ENCODE assay signal across 12 mouse cellular contexts in the genomic region with DNA sequence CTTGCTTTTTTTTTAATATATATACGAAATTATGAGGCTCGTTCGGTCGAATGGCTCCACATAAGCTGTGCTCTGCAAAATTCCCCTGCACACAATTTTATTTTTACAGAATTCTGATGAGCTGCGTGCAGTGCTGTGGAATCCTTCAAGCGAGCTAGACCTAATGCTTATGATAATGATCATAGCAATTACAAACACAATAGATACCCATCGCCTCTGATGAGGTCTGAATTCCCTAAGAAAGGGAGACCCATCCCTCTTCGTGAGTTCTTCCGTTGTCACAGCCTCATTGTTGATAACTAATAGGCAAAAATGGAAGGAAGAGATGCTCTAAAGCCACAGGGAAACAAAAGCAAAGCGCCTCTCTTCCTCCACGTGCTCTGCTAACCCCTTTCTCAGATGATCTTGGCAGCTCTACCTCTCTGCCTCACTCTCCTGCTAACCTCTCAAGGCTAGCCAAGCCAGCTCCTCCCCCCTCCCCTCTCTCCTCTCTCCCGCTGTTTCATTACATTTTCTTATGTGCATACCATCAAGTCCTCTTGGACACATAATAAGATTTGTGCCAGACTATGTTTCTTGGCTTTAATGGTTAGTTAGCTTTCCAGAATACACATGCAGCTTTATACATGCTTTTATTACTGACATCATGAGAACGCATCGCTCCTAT.
DNase-seq lines count a peak whose midpoint lies in the region; ATAC-seq lines count a peak whose summit lies in the region.
"Had no signal": no experiment of that assay in that cellular context is flagged by ENCODE, and none has a peak within 500 bp of the region (broad histone marks: within the 10 kb centered on the region; RNA-seq: fewer than 3 reads in every experiment).

No protein-coding gene starts in this region.

- no peak for DNase-seq in kidney, postnatal 4 days
- no peak for DNase-seq in frontal cortex, postnatal 25 days (ENCODE audit: low spot score in 2 of 2)
- no peak for DNase-seq in ovary, adult 18-20 months (ENCODE audit: low spot score)
- DNase-seq in gastrocnemius, postnatal 4 days (ENCODE audit: low spot score in 2 of 2): no peak
- DNase-seq: kidney, postnatal 10 days had no signal

- H3K4me1 ChIP-seq in kidney, embryonic 15.5 days: peaks cover 16% of the 10 kb centered on the region
- peaks cover 19% of the 10 kb centered on the region for H3K4me1 ChIP-seq in embryonic facial prominence, embryonic 13.5 days
- peaks cover 17% of the 10 kb centered on the region for H3K4me1 ChIP-seq in hindbrain, embryonic 15.5 days (replicated peaks)
- peaks cover 22% of the 10 kb centered on the region for H3K4me1 ChIP-seq in neural tube, embryonic 13.5 days (replicated peaks)

- 0 out of 2 replicates have a peak overlapping the region, but pooled peaks have one; percentile 18 for H3K27ac ChIP-seq in kidney, embryonic 15.5 days
- no peak overlapping the region for H3K27ac ChIP-seq in embryonic facial prominence, embryonic 13.5 days
- H3K27ac ChIP-seq in hindbrain, embryonic 15.5 days (replicated peaks): peak overlapping the region; percentile 66
- peak overlapping the region; percentile 79 for H3K27ac ChIP-seq in neural tube, embryonic 13.5 days (replicated peaks)
- H3K27ac ChIP-seq: liver, embryonic 14.5 days had no signal

- no peaks in the 10 kb centered on the region for H3K27me3 ChIP-seq in kidney, embryonic 15.5 days
- no peaks in the 10 kb centered on the region for H3K27me3 ChIP-seq in embryonic facial prominence, embryonic 13.5 days
- no peaks in the 10 kb centered on the region for H3K27me3 ChIP-seq in hindbrain, embryonic 15.5 days
- H3K27me3 ChIP-seq in neural tube, embryonic 13.5 days: no peaks in the 10 kb centered on the region
- H3K27me3 ChIP-seq: stomach, embryonic 15.5 days had no signal

- WGBS in kidney, embryonic 15.5 days: 48% methylated on average over 14 of the region's 14 CpGs
- WGBS in embryonic facial prominence, embryonic 13.5 days: 48% methylated on average over 14 of the region's 14 CpGs
- WGBS in hindbrain, embryonic 15.5 days: 24% methylated on average over 14 of the region's 14 CpGs
- 27% methylated on average over 14 of the region's 14 CpGs for WGBS in neural tube, embryonic 13.5 days

- H3K9ac ChIP-seq in kidney, embryonic 15.5 days: no peak overlapping the region
- no peak overlapping the region for H3K9ac ChIP-seq in embryonic facial prominence, embryonic 13.5 days
- peak overlapping the region; percentile 4; the same call in 1 of the 2 replicates for H3K9ac ChIP-seq in hindbrain, embryonic 15.5 days
- H3K9ac ChIP-seq in neural tube, embryonic 13.5 days: 0 out of 2 replicates have a peak overlapping the region, but pooled peaks have one; percentile 34
- H3K9ac ChIP-seq: liver, embryonic 14.5 days; stomach, embryonic 15.5 days had no signal

- ATAC-seq in kidney, embryonic 15.5 days (replicated peaks; ENCODE audit: low FRiP score): no peak
- ATAC-seq in embryonic facial prominence, embryonic 13.5 days (ENCODE audit: insufficient number of reproducible peaks, insufficient read depth, low FRiP score, low TSS enrichment, low read depth): no peak
- ATAC-seq in hindbrain, embryonic 15.5 days (ENCODE audit: low FRiP score, low read depth): peak; percentile 83
- ATAC-seq in neural tube, embryonic 13.5 days (ENCODE audit: low read depth): peak; percentile 75

- H3K36me3 ChIP-seq in kidney, embryonic 15.5 days: no peaks in the 10 kb centered on the region
- no peaks in the 10 kb centered on the region for H3K36me3 ChIP-seq in embryonic facial prominence, embryonic 13.5 days
- no peaks in the 10 kb centered on the region for H3K36me3 ChIP-seq in hindbrain, embryonic 15.5 days
- H3K36me3 ChIP-seq in neural tube, embryonic 13.5 days: no peaks in the 10 kb centered on the region
- H3K36me3 ChIP-seq: G1E; stomach, embryonic 15.5 days had no signal

- no peak overlapping the region for H3K4me3 ChIP-seq in kidney, embryonic 15.5 days (replicated peaks)
- no peak overlapping the region for H3K4me3 ChIP-seq in embryonic facial prominence, embryonic 13.5 days
- 0 out of 2 replicates have a peak overlapping the region, but pooled peaks have one; percentile 5 for H3K4me3 ChIP-seq in hindbrain, embryonic 15.5 days
- peak overlapping the region; percentile 3; the same call in 1 of the 2 replicates for H3K4me3 ChIP-seq in neural tube, embryonic 13.5 days
- H3K4me3 ChIP-seq: stomach, embryonic 15.5 days had no signal

- H3K9me3 ChIP-seq in kidney, embryonic 15.5 days (replicated peaks): no peaks in the 10 kb centered on the region
- no peaks in the 10 kb centered on the region for H3K9me3 ChIP-seq in embryonic facial prominence, embryonic 13.5 days
- H3K9me3 ChIP-seq in hindbrain, embryonic 15.5 days: no peaks in the 10 kb centered on the region
- no peaks in the 10 kb centered on the region for H3K9me3 ChIP-seq in neural tube, embryonic 13.5 days
- H3K9me3 ChIP-seq: stomach, embryonic 15.5 days had no signal

- peak overlapping the region; percentile 23; the same call in 1 of the 2 replicates for H3K4me2 ChIP-seq in kidney, embryonic 15.5 days
- peak overlapping the region; percentile 28 for H3K4me2 ChIP-seq in embryonic facial prominence, embryonic 13.5 days
- H3K4me2 ChIP-seq in hindbrain, embryonic 15.5 days: peak overlapping the region; percentile 49
- H3K4me2 ChIP-seq in neural tube, embryonic 13.5 days: peak overlapping the region; percentile 41
- H3K4me2 ChIP-seq: stomach, embryonic 15.5 days had no signal

Comparison
In these comparisons a context has a peak if more than half of its experiments do, and no peak if none do; other contexts are left out.
1. ATAC-seq: peak in hindbrain, embryonic 15.5 days (single experiment) and neural tube, embryonic 13.5 days (single experiment); none in kidney, embryonic 15.5 days (single experiment) and embryonic facial prominence, embryonic 13.5 days (single experiment).
2. H3K4me3 ChIP-seq: peak in hindbrain, embryonic 15.5 days (single experiment) and neural tube, embryonic 13.5 days (single experiment); none in kidney, embryonic 15.5 days (single experiment) and embryonic facial prominence, embryonic 13.5 days (single experiment).
3. H3K9ac ChIP-seq: peak in hindbrain, embryonic 15.5 days (single experiment) and neural tube, embryonic 13.5 days (single experiment); none in kidney, embryonic 15.5 days (single experiment) and embryonic facial prominence, embryonic 13.5 days (single experiment).
4. Peak in every context shown above with its lines, with median percentiles within 50 percentile points of each other: H3K4me2 ChIP-seq.